Mouse (Mus musculus): ENCODE results near the gene Nol10. TPM values are rescaled to one million over a fixed set of nuclear protein-coding genes. Genes with fewer than 3 reads are reported as not detected.

The Nol10 gene
- polyA plus RNA-seq, 1 experiment from 2014 or later, result 17.0 TPM

- no peak overlapping the region for H3K4me3 ChIP-seq (replicated peaks; ENCODE audit: low read length)
- H3K9me3 ChIP-seq (replicated peaks; ENCODE audit: control insufficient read depth, low read length), result no peaks in the 10 kb centered on the region
- no peak for ATAC-seq (ENCODE audit: insufficient read depth, low FRiP score)
- H3K27me3 ChIP-seq (ENCODE audit: control insufficient read depth, insufficient read depth, low read length), result no peaks in the 10 kb centered on the region
- no peak overlapping the region for H3K27ac ChIP-seq (ENCODE audit: low read length)
- H3K36me3 ChIP-seq (ENCODE audit: control insufficient read depth, insufficient read depth, low read length), result peaks cover 13% of the 10 kb centered on the region
- H3K4me1 ChIP-seq (ENCODE audit: control insufficient read depth, insufficient read depth, low read length), result no peaks in the 10 kb centered on the region
- H3K4me2 ChIP-seq (ENCODE audit: low read depth, low read length), result no peak overlapping the region
- 61% methylated on average over 12 of the region's 12 CpGs for WGBS
- H3K9ac ChIP-seq (ENCODE audit: low read length), result no peak overlapping the region
Measured at GRCm38 (mm10) chr12:17411797-17412526, 63.7 kb downstream of the Nol10 start.

GRCm38 (mm10) chr12:17414734-17415133 is 66.5 kb downstream of the Nol10 start:
- no peak for ATAC-seq (ENCODE audit: insufficient read depth, low FRiP score)
- H3K4me3 ChIP-seq (replicated peaks; ENCODE audit: low read length), result no peak overlapping the region
- no peaks in the 10 kb centered on the region for H3K4me1 ChIP-seq (ENCODE audit: control insufficient read depth, insufficient read depth, low read length)
- H3K9ac ChIP-seq (ENCODE audit: low read length), result no peak overlapping the region
- H3K36me3 ChIP-seq (ENCODE audit: control insufficient read depth, insufficient read depth, low read length), result peaks cover 18% of the 10 kb centered on the region; the same call in 1 of the 2 replicates
- H3K4me2 ChIP-seq (ENCODE audit: low read depth, low read length), result no peak overlapping the region
- H3K27me3 ChIP-seq (ENCODE audit: control insufficient read depth, insufficient read depth, low read length), result no peaks in the 10 kb centered on the region
- H3K27ac ChIP-seq (ENCODE audit: low read length), result no peak overlapping the region
- no peaks in the 10 kb centered on the region for H3K9me3 ChIP-seq (replicated peaks; ENCODE audit: control insufficient read depth, low read length)
- 90% methylated on average over 7 of the region's 7 CpGs for WGBS

GRCm38 (mm10) chr12:17420168-17420810 is 72.0 kb downstream of the Nol10 start:
- Histone ChIP-seq H3K4me3 (replicated peaks; ENCODE audit: low read length) (no peak overlapping the region), H3K27ac (ENCODE audit: low read length) (no peak overlapping the region), H3K4me1 (ENCODE audit: control insufficient read depth, insufficient read depth, low read length) (no peaks in the 10 kb centered on the region), H3K9ac (ENCODE audit: low read length) (no peak overlapping the region), H3K36me3 (ENCODE audit: control insufficient read depth, insufficient read depth, low read length) (peaks cover 13% of the 10 kb centered on the region; the same call in 1 of the 2 replicates), H3K27me3 (ENCODE audit: control insufficient read depth, insufficient read depth, low read length) (no peaks in the 10 kb centered on the region), H3K9me3 (replicated peaks; ENCODE audit: control insufficient read depth, low read length) (no peaks in the 10 kb centered on the region), H3K4me2 (ENCODE audit: low read depth, low read length) (no peak overlapping the region)
- no peak for ATAC-seq (ENCODE audit: insufficient read depth, low FRiP score)
- 13% methylated on average over 3 of the region's 3 CpGs for WGBS

DNA sequence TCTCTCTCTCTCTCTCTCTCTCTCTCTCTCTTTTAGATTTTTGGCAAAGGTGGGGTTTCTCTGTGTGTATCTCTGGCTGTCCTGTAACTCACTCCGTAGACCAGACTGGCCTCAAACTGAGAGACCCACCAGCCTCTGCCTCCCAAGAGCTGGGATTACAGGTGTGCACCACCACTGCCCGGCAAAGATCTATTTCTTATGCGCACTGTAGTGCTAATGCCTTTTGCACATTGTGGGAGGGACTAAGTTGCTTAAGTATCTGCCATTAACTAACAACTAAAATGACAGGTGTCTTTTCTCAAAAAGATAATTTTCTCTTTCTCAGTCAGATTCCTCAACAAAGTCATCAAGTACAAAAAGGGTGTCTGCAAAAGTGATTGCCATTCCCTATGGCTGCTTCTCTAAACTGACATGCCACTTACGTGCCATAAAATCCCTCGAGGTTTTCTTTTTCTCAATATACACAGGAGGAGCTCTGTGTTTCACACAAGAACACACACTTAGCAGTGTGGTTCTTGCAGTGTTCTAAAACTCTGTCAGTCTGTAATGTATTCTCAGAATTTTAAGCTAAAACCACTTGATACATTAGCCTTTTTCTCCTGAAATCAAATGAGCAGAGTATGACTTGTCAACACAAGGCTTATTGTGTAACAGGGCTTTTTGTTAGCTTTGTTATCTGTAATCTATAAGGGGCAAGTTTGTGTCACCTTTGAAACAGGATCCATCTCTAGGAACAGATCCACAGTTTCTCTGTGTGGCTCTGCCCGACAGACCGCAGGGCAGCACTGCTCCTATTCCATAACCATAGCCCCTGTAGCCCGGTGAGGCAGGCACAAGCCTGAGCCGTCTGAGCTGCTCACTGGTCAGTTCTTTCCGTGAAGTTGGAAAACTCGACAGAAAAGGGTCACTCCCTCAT is 77.3 kb downstream of the Nol10 start:
- 62% methylated on average over 11 of the region's 11 CpGs for WGBS
- Histone ChIP-seq H3K9me3 (replicated peaks; ENCODE audit: control insufficient read depth, low read length) (no peaks in the 10 kb centered on the region), H3K27ac (ENCODE audit: low read length) (no peak overlapping the region), H3K9ac (ENCODE audit: low read length) (no peak overlapping the region), H3K4me2 (ENCODE audit: low read depth, low read length) (no peak overlapping the region), H3K4me3 (replicated peaks; ENCODE audit: low read length) (no peak overlapping the region), H3K36me3 (ENCODE audit: control insufficient read depth, insufficient read depth, low read length) (no peaks in the 10 kb centered on the region; the same call in 1 of the 2 replicates), H3K4me1 (ENCODE audit: control insufficient read depth, insufficient read depth, low read length) (no peaks in the 10 kb centered on the region), H3K27me3 (ENCODE audit: control insufficient read depth, insufficient read depth, low read length) (no peaks in the 10 kb centered on the region)
- no peak for ATAC-seq (ENCODE audit: insufficient read depth, low FRiP score)

GRCm38 (mm10) chr12:17426735-17427134 is 78.5 kb downstream of the Nol10 start:
- 75% methylated on average over 3 of the region's 3 CpGs for WGBS
- no peak for ATAC-seq (ENCODE audit: insufficient read depth, low FRiP score)
- no peaks in the 10 kb centered on the region for H3K36me3 ChIP-seq (ENCODE audit: control insufficient read depth, insufficient read depth, low read length)

DNA sequence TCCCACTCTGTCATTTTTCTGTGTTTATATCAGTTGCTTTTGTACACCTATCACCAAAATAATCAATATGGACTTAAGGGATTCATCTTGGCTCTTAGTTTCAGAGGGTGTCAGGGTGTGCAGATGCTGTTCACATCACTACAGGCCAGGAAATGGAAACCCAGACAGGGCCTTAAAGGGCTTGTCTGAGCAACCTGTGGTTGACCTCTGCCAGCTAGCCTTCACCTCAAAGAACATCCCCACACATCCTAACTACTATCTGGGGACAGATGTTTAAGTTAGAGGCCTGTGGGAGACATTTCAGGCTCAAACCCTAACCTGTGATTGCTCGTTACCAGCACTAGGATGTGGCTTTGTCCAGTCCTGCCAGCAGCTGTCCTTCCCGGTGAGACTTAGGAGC is 82.3 kb downstream of the Nol10 start:
- no peak overlapping the region for H3K4me2 ChIP-seq (ENCODE audit: low read depth, low read length)
- no peaks in the 10 kb centered on the region for H3K9me3 ChIP-seq (replicated peaks; ENCODE audit: control insufficient read depth, low read length)
- no peak overlapping the region for H3K4me3 ChIP-seq (replicated peaks; ENCODE audit: low read length)
- H3K27me3 ChIP-seq (ENCODE audit: control insufficient read depth, insufficient read depth, low read length), result no peaks in the 10 kb centered on the region
- H3K36me3 ChIP-seq (ENCODE audit: control insufficient read depth, insufficient read depth, low read length), result no peaks in the 10 kb centered on the region
- WGBS, result 85% methylated on average over 2 of the region's 2 CpGs
- no peak overlapping the region for H3K27ac ChIP-seq (ENCODE audit: low read length)
- no peaks in the 10 kb centered on the region for H3K4me1 ChIP-seq (ENCODE audit: control insufficient read depth, insufficient read depth, low read length)
- H3K9ac ChIP-seq (ENCODE audit: low read length), result no peak overlapping the region
- ATAC-seq (ENCODE audit: insufficient read depth, low FRiP score), result no peak

More at GRCm38 (mm10) chr12:17426735-17427134, 78.5 kb downstream of the Nol10 start:
- no peaks in the 10 kb centered on the region for H3K27me3 ChIP-seq (ENCODE audit: control insufficient read depth, insufficient read depth, low read length)
- H3K9me3 ChIP-seq (replicated peaks; ENCODE audit: control insufficient read depth, low read length), result no peaks in the 10 kb centered on the region
- H3K4me3 ChIP-seq (replicated peaks; ENCODE audit: low read length), result no peak overlapping the region
- no peaks in the 10 kb centered on the region for H3K4me1 ChIP-seq (ENCODE audit: control insufficient read depth, insufficient read depth, low read length)
- H3K9ac ChIP-seq (ENCODE audit: low read length), result no peak overlapping the region
- no peak overlapping the region for H3K27ac ChIP-seq (ENCODE audit: low read length)
- no peak overlapping the region for H3K4me2 ChIP-seq (ENCODE audit: low read depth, low read length)

DNA sequence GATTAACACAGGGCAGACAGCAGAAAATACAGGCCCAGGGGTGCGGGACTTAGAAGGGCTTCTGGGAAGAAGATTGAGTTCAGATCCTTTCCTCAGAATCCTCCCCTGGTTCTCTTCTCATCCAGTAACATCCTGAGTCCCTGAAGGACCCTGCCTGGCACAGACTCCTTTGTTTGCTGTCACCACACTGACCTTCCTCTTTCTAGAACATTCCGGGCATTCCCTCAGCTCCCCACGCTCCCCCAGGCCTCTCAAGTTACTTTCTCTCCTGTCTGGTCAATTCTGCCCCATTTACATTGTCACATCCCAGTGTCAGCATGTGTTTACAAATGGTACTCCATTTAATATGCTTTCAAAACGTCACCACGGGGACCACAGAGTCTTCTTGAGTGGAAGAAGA is 82.9 kb downstream of the Nol10 start:
- H3K9me3 ChIP-seq (replicated peaks; ENCODE audit: control insufficient read depth, low read length), result no peaks in the 10 kb centered on the region
- WGBS, result 53% methylated on average over 5 of the region's 5 CpGs
- ATAC-seq (ENCODE audit: insufficient read depth, low FRiP score), result no peak
- H3K27me3 ChIP-seq (ENCODE audit: control insufficient read depth, insufficient read depth, low read length), result no peaks in the 10 kb centered on the region
- H3K4me1 ChIP-seq (ENCODE audit: control insufficient read depth, insufficient read depth, low read length), result no peaks in the 10 kb centered on the region
- no peak overlapping the region for H3K27ac ChIP-seq (ENCODE audit: low read length)
- no peak overlapping the region for H3K9ac ChIP-seq (ENCODE audit: low read length)
- H3K36me3 ChIP-seq (ENCODE audit: control insufficient read depth, insufficient read depth, low read length), result no peaks in the 10 kb centered on the region
- H3K4me2 ChIP-seq (ENCODE audit: low read depth, low read length), result no peak overlapping the region
- no peak overlapping the region for H3K4me3 ChIP-seq (replicated peaks; ENCODE audit: low read length)

- no peak overlapping the region for H3K4me3 ChIP-seq (replicated peaks; ENCODE audit: low read length)
- no peaks in the 10 kb centered on the region for H3K9me3 ChIP-seq (replicated peaks; ENCODE audit: control insufficient read depth, low read length)
- whole genome bisulfite sequencing, result 84% methylated on average over 4 of the region's 4 CpGs
- no peaks in the 10 kb centered on the region for H3K36me3 ChIP-seq (ENCODE audit: control insufficient read depth, insufficient read depth, low read length)
- no peaks in the 10 kb centered on the region for H3K27me3 ChIP-seq (ENCODE audit: control insufficient read depth, insufficient read depth, low read length)
- H3K4me1 ChIP-seq (ENCODE audit: control insufficient read depth, insufficient read depth, low read length), result no peaks in the 10 kb centered on the region
- ATAC-seq (ENCODE audit: insufficient read depth, low FRiP score), result no peak
- no peak overlapping the region for H3K27ac ChIP-seq (ENCODE audit: low read length)
- H3K9ac ChIP-seq (ENCODE audit: low read length), result no peak overlapping the region
- H3K4me2 ChIP-seq (ENCODE audit: low read depth, low read length), result no peak overlapping the region
Measured at GRCm38 (mm10) chr12:17431812-17432332, 83.6 kb downstream of the Nol10 start.

All from stomach, embryonic 16.5 days (tissue).